ENCODE assay signal across 20 mouse cellular contexts in genomic region chr17:25688922-25689321, GRCm38 (mm10). TPM values are rescaled to one million over a fixed set of nuclear protein-coding genes. Genes with fewer than 3 reads are reported as not detected.
DNase-seq lines count a peak whose midpoint lies in the region; ATAC-seq and TF ChIP-seq lines count a peak whose summit lies in the region.
"Had no signal": no experiment of that assay in that cellular context is flagged by ENCODE, and none has a peak within 500 bp of the region (broad histone marks: within the 10 kb centered on the region; RNA-seq: fewer than 3 reads in every experiment).

No protein-coding gene starts in this region.

- peak; percentile 71 for DNase-seq in midbrain, embryonic 11.5 days (ENCODE audit: low spot score, missing footprints)
- DNase-seq in retina, postnatal 7 days (ENCODE audit: low read depth, low spot score) = peak; percentile 48
- DNase-seq: adrenal gland, adult 8-10 months; adrenal gland, postnatal 14 days; adrenal gland, postnatal 36 days; B cell, adult 2 months; cerebellum, adult 11-12 months; cerebellum, adult 2 months; cerebellum, adult 9-10 months; cerebellum, postnatal 10 days; cerebellum, postnatal 25 days; forebrain, postnatal 0 days had no signal

- no peaks in the 10 kb centered on the region for H3K9me3 ChIP-seq in midbrain, embryonic 11.5 days (ENCODE audit: control insufficient read depth, low read length)
- H3K9me3 ChIP-seq in midbrain, embryonic 16.5 days (replicated peaks; ENCODE audit: control insufficient read depth, low read length, poor library complexity, severe bottlenecking) = no peaks in the 10 kb centered on the region
- H3K9me3 ChIP-seq: embryonic facial prominence, embryonic 10.5 days; embryonic facial prominence, embryonic 12.5 days; forebrain, embryonic 13.5 days; forebrain, embryonic 15.5 days had no signal

- TF ChIP-seq CTCF in C2C12 (IDR thresholded peaks at IDR 0.05; ENCODE audit: control insufficient read depth, insufficient read depth, insufficient read length) = no peak

- H3K79me2 ChIP-seq in C2C12 (ENCODE audit: control insufficient read depth, insufficient read depth) = no peaks in the 10 kb centered on the region

- peaks cover 4% of the 10 kb centered on the region; the same call in 1 of the 2 replicates for H3K4me1 ChIP-seq in midbrain, embryonic 11.5 days (ENCODE audit: control insufficient read depth, insufficient read depth, low read length)
- no peaks in the 10 kb centered on the region for H3K4me1 ChIP-seq in midbrain, embryonic 16.5 days (ENCODE audit: control insufficient read depth, insufficient read depth, low read length)
- H3K4me1 ChIP-seq: embryonic facial prominence, embryonic 12.5 days had no signal

- H3K27ac ChIP-seq in midbrain, embryonic 11.5 days (ENCODE audit: low read depth, low read length) = no peak overlapping the region
- H3K27ac ChIP-seq in midbrain, embryonic 16.5 days (ENCODE audit: low read length) = no peak overlapping the region
- H3K27ac ChIP-seq: embryonic facial prominence, embryonic 10.5 days; embryonic facial prominence, embryonic 12.5 days; forebrain, embryonic 13.5 days; forebrain, embryonic 15.5 days had no signal

- no peaks in the 10 kb centered on the region for H3K27me3 ChIP-seq in midbrain, embryonic 11.5 days (ENCODE audit: control insufficient read depth, insufficient read depth, low read length)
- H3K27me3 ChIP-seq in midbrain, embryonic 16.5 days (ENCODE audit: control insufficient read depth, insufficient read depth, low read depth, low read length) = no peaks in the 10 kb centered on the region
- peaks cover 34% of the 10 kb centered on the region for H3K27me3 ChIP-seq in C2C12 (ENCODE audit: control insufficient read depth, insufficient read depth, insufficient read length)
- H3K27me3 ChIP-seq: embryonic facial prominence, embryonic 12.5 days; forebrain, embryonic 15.5 days had no signal

- ATAC-seq in midbrain, embryonic 11.5 days (ENCODE audit: low FRiP score) = no peak
- no peak for ATAC-seq in midbrain, embryonic 16.5 days
- ATAC-seq in megakaryocyte, adult 5-6 weeks (ENCODE audit: poor library complexity, severe bottlenecking) = no peak
- ATAC-seq: forebrain, embryonic 13.5 days; forebrain, embryonic 15.5 days; forebrain, postnatal 0 days had no signal

- H3K4me3 ChIP-seq in midbrain, embryonic 11.5 days (ENCODE audit: low read depth, low read length) = no peak overlapping the region
- no peak overlapping the region for H3K4me3 ChIP-seq in midbrain, embryonic 16.5 days (ENCODE audit: low read depth, low read length)
- no peak overlapping the region for H3K4me3 ChIP-seq in C2C12 (ENCODE audit: insufficient read depth, poor library complexity, severe bottlenecking)
- H3K4me3 ChIP-seq: embryonic facial prominence, embryonic 10.5 days; embryonic facial prominence, embryonic 12.5 days; forebrain, embryonic 13.5 days; forebrain, embryonic 15.5 days had no signal

- no peak overlapping the region for H3K4me2 ChIP-seq in midbrain, embryonic 11.5 days
- no peak overlapping the region for H3K4me2 ChIP-seq in midbrain, embryonic 16.5 days (ENCODE audit: low read length)
- H3K4me2 ChIP-seq: embryonic facial prominence, embryonic 12.5 days; forebrain, embryonic 13.5 days; forebrain, embryonic 15.5 days had no signal

- no peaks in the 10 kb centered on the region for H3K79me3 ChIP-seq in C2C12 (ENCODE audit: low read depth)

- no peak overlapping the region for H3ac ChIP-seq in C2C12 (ENCODE audit: control insufficient read depth, insufficient read length, low read depth)

- no peaks in the 10 kb centered on the region for H3K36me3 ChIP-seq in midbrain, embryonic 11.5 days (ENCODE audit: control insufficient read depth, insufficient read depth, low read length)
- no peaks in the 10 kb centered on the region for H3K36me3 ChIP-seq in midbrain, embryonic 16.5 days (ENCODE audit: control insufficient read depth, insufficient read depth, low read length)
- no peaks in the 10 kb centered on the region for H3K36me3 ChIP-seq in C2C12 (ENCODE audit: control insufficient read depth, insufficient read depth)
- H3K36me3 ChIP-seq: embryonic facial prominence, embryonic 10.5 days; embryonic facial prominence, embryonic 12.5 days; forebrain, embryonic 15.5 days had no signal

- WGBS in midbrain, embryonic 11.5 days = 80% methylated on average over 4 of the region's 4 CpGs
- 67% methylated on average over 4 of the region's 4 CpGs for WGBS in midbrain, embryonic 16.5 days

- no peak overlapping the region for H3K9ac ChIP-seq in midbrain, embryonic 11.5 days (ENCODE audit: low read length)
- H3K9ac ChIP-seq in midbrain, embryonic 16.5 days (ENCODE audit: low read depth, low read length) = no peak overlapping the region
- H3K9ac ChIP-seq: embryonic facial prominence, embryonic 12.5 days; forebrain, embryonic 13.5 days; forebrain, embryonic 15.5 days; forebrain, postnatal 0 days had no signal

TF ChIP-seq in C2C12, 6 proteins besides CTCF, POLR2A, EP300 and RAD21:
- TF ChIP-seq USF1 (IDR thresholded peaks at IDR 0.05; ENCODE audit: low read depth) = no peak
- TF ChIP-seq MYOG (IDR thresholded peaks at IDR 0.05; ENCODE audit: control insufficient read depth, extremely low read depth, insufficient read length) = no peak
- TF ChIP-seq CEBPB (IDR thresholded peaks at IDR 0.05; ENCODE audit: low read depth) = no peak
- peak; percentile 68 for TF ChIP-seq MYOD1 (IDR thresholded peaks at IDR 0.05; ENCODE audit: control insufficient read depth, insufficient read length, low read depth)

RNA-seq across cellular contexts. Expression of gene Gng13, which starts 28.0 kb away (rescaled TPM):
- 0.77 and 1.3 TPM in 2 replicates for polyA plus RNA-seq in midbrain, embryonic 11.5 days (2014; fragmentation: Nextera tagmentation; extraction: Ambion mirVana)
- 3.2 and 7.3 TPM in 2 replicates for polyA plus RNA-seq in midbrain, embryonic 16.5 days (2015; fragmentation: Nextera tagmentation; extraction: Ambion mirVana)
- not detected for polyA plus RNA-seq in C2C12 (2012; fragmentation: generic; extraction: Trizol)
- total RNA-seq in megakaryocyte, adult 5-6 weeks (2015) = not detected in 2 replicates
- total RNA-seq in megakaryocyte, adult 5-6 weeks (2017) = not detected in 2 replicates
- total RNA-seq: adrenal gland, postnatal 14 days had no signal

RNA-seq across cellular contexts. Expression of gene Chtf18, which starts 38.3 kb away (rescaled TPM):
- 15.0 and 17.3 TPM in 2 replicates for polyA plus RNA-seq in midbrain, embryonic 11.5 days (2014; fragmentation: Nextera tagmentation; extraction: Ambion mirVana)
- 4.7 and 5.4 TPM in 2 replicates for polyA plus RNA-seq in midbrain, embryonic 16.5 days (2015; fragmentation: Nextera tagmentation; extraction: Ambion mirVana)
- polyA plus RNA-seq in C2C12 (2012; fragmentation: generic; extraction: Trizol) = 22.8 TPM
- total RNA-seq in megakaryocyte, adult 5-6 weeks (2015) = 11.2 and 17.1 TPM in 2 replicates
- 19.9 and 21.8 TPM in 2 replicates for total RNA-seq in megakaryocyte, adult 5-6 weeks (2017)

RNA-seq across cellular contexts. Expression of gene Rpusd1, which starts 38.5 kb away (rescaled TPM):
- 16.0 and 19.8 TPM in 2 replicates for polyA plus RNA-seq in midbrain, embryonic 11.5 days (2014; fragmentation: Nextera tagmentation; extraction: Ambion mirVana)
- 26.6 and 26.8 TPM in 2 replicates for polyA plus RNA-seq in midbrain, embryonic 16.5 days (2015; fragmentation: Nextera tagmentation; extraction: Ambion mirVana)
- 20.7 TPM for polyA plus RNA-seq in C2C12 (2012; fragmentation: generic; extraction: Trizol)
- total RNA-seq in megakaryocyte, adult 5-6 weeks (2015) = 6.0 and 7.0 TPM in 2 replicates
- 3.9 TPM in 2 replicates for total RNA-seq in megakaryocyte, adult 5-6 weeks (2017)

RNA-seq across cellular contexts. Expression of gene Mslnl, which starts 46.9 kb away (rescaled TPM):
- not detected in 2 replicates for polyA plus RNA-seq in midbrain, embryonic 11.5 days (2014; fragmentation: Nextera tagmentation; extraction: Ambion mirVana)
- polyA plus RNA-seq in midbrain, embryonic 16.5 days (2015; fragmentation: Nextera tagmentation; extraction: Ambion mirVana) = not detected in 2 replicates
- polyA plus RNA-seq in C2C12 (2012; fragmentation: generic; extraction: Trizol) = not detected
- 0.16 TPM in 1 of 2 replicates, not detected in the other for total RNA-seq in megakaryocyte, adult 5-6 weeks (2015)
- not detected in 2 replicates for total RNA-seq in megakaryocyte, adult 5-6 weeks (2017)
- total RNA-seq: adrenal gland, postnatal 14 days; adrenal gland, postnatal 36 days had no signal
- polyA plus RNA-seq: forebrain, embryonic 11.5 days; forebrain, embryonic 13.5 days; forebrain, embryonic 15.5 days; forebrain, postnatal 0 days had no signal
